Mouse (Mus musculus): ENCODE data around the gene Wfikkn1.
A peak's percentile ranks its signal among the peaks of the same experiment; 100 is the strongest.

Gene Wfikkn1

DNA sequence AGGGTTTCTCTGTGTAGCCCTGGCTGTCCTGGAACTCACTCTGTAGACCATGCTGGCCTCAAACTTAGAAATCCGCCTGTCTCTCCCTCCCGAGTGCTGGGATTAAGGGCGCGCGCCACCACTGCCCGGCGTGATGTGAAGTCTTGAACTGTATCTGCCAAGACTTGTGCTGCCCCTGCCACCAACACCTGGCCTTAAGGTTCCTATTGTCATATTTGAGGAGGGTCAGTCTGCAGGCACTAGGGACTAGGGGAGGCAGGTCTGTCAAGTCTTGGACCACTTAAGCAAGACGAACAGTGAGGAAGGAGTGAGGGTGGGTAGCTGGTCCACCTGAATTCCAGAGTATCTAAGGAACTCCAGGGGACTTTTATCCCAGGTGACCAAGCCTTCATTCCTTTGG, 11.2 kb downstream of the Wfikkn1 start:
- no peak for DNase-seq (ENCODE audit: extremely low spot score, low spot score)

DNA sequence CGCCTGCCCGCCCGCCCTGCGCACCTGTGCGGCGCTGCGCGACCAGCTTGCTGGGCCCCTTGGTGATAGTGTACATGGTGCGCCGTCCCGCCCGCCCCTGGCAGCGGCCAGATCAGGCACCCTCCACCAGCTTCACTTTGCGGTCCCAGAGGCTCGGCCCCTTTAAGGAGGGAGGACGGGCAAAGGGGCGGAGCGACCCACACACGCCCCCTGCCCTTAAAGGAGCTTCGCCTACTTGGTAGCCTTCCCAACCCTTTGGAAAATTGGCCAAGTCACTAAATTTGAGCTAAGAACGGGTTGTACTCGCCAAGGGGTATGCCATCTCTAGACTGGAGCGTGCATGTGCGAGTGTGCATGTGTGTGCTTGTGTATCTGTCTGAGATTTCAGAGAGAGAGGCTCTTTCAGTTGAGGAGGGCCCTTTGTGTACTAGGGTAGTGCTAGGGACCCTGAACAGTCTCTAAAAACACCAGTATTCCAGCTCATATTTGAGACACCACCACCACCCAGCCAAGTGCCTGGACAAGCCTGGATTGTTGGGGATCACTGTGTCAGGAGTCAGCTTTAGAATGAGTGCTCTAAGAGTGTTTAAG, 12.0 kb downstream of the Wfikkn1 start, which contains the start of gene Mcrip2:
Gene Mcrip2 (minus strand): TSS at position 164 of the 591 bp plus-strand sequence.
- DNase-seq (ENCODE audit: extremely low spot score, low spot score), result no peak

DNA sequence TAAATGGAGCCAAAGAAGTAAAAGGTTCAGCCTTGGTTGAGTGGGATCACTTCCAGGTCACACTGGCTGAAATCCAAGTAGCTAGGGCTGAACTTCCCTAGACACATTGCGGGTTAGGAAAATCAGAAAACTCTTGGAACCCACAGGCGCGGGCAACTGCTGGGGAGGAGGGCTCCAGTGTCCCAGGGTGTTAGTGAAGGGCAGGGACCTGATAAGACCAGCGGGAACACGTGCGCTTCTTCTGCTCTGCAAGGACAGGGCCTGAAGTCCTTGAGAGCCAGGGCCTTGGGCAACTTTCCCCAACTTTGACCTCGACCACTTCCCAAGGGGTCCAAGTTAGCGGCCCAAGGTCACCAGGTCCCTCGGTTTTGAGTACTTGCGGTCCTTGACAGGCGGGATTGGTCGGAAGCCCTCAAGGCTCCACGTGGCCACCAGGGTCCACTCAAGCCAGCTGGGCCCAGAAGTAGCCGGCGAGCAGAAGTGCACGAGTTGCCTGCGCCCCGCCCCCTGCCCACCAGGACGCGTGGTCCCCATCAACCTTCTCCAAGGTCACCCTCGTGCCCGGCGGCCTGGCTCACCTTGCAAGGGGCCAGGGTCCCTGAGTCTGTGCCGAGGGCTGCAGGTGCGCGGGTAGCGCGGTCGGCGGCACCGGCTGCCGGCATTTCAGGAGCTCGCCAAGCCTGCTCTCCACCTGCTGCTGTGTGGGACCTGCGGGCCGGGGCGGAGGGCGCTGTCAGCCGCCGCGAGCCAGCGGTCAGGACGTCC, 12.6 kb downstream of the Wfikkn1 start:
- DNase-seq (ENCODE audit: extremely low spot score, low spot score), result peak; percentile 82

DNA sequence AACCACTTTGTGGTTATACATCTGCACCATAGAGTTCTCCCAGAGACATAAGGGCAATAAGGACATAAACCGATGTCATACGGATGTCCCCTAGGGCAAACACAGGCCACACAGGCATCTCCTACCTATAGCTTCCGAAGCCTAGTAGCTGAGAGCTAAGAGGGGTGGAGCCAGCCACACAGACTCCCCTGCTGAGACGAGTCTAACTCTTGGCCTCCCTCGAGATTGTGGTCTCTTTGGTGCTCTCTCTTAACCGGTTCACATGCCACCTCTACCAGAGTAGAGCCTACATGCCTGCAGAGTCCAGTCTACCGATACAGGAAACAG, 13.2 kb downstream of the Wfikkn1 start:
- no peak for DNase-seq (ENCODE audit: extremely low spot score, low spot score)

DNA sequence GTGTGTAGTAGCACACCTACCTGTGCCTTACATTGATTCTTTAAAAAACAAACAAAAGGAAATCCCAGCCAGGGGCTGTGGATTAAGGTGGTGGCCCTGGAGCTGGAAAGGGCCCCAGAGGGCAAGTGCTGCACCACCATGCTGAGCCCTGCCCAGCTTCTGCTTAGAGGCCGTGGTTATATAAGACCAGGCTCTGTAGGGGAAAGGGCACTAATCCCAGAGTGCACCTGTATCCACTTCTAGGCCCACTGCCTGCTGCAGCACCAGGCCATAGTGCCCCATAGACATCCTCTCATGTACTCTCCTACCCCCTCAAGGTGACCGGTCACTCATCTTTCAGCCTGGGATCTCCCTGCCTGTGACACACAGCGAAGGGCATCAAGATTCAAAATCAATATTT, 14.5 kb downstream of the Wfikkn1 start:
- DNase-seq (ENCODE audit: extremely low spot score, low spot score), result no peak

DNA sequence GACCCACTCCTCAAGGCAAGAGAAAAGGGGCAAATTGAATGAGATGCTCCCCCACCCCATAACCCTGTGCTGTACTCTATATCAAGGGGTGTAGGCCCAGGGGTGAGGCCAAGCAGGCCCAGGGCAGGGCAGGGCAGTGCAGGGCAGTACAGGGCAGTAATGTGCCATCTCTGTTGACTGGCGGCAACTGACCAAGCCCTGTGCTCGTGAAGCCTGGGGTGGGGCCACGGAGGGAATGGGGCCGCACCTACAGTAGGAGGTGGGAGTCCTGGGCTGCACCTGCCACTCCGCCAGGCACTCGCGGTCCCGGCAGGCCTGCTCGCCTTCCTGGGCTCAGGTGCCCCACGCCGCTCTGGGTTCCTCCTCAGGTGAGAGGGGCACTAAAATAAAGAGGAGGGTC, 15.4 kb downstream of the Wfikkn1 start:
- no peak for DNase-seq (ENCODE audit: extremely low spot score, low spot score)

DNA sequence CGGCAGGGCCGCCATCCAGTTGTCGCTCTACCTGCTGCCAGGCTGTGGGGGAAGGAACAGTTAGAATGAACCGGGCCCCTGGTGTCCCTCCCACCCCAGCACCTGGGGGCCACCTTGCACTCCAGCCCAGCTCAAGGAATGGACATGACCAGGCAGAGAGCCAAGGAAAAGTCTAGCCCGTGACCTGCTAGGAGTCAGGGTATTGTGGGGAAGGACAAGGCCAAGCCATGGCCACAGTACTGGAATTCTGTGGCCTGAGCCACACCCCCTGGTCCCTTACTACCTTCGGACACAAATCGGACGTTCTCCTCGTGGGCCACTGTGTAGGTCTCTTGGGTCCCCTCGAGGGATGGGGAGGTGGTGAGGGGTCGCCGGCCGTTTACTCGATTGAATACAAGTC, 16.3 kb downstream of the Wfikkn1 start:
- DNase-seq (ENCODE audit: extremely low spot score, low spot score), result no peak

- DNase-seq (ENCODE audit: extremely low spot score, low spot score), result no peak
These were observed 17.0 kb downstream of the Wfikkn1 start for GRCm38 (mm10) chr17:25863681-25864080.

DNA sequence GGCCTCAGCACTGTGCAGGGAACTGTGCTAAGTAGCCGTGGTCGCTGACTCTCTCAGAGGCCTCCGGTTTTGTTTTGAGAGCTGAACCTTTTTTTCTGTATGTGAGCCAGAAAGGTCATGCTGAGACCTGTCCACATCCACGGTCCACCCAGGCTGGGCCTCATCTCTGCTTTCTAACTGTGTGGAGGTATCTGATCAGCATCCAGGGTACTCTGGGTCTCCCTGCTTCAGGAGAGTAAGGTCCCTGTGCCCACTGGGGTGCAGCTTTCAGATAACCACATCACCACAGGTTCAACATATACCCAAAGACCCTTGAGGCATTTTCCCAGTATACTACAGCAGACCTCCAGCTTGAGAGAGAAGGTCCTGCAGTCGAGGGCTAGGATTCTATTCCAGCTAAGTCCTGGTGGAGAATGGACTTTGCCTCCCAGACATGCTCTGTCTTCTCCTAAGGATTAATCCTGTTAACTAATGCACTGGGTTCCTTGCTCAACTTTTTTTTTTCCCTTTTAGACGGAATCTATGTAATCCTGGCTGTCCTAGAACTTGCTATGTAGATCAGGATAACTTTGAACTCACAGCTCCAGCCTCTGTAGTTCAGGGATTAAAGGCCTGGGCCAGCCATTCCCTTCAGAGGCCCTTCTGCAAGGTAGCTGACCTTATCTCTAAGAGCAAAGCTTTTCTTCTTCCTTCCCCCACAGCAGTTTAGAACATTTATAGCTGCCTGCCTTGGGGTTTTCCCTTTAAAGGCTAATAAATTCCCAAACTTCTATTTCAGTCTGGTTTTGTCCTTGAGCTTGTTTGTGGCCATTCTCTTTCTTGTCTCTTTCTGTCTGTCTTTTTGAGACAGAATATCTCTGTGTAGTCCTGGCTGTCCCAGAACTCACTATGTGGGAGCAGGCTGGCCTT, 18.7 kb downstream of the Wfikkn1 start:
- no peak for DNase-seq (ENCODE audit: extremely low spot score, low spot score)

- peak; percentile 91 for DNase-seq (ENCODE audit: extremely low spot score, low spot score)
These were observed 19.6 kb downstream of the Wfikkn1 start, which contains the start of gene Wdr90 for GRCm38 (mm10) chr17:25860832-25861703. Wdr90 (minus strand) TSS chr17:25861501.

DNA sequence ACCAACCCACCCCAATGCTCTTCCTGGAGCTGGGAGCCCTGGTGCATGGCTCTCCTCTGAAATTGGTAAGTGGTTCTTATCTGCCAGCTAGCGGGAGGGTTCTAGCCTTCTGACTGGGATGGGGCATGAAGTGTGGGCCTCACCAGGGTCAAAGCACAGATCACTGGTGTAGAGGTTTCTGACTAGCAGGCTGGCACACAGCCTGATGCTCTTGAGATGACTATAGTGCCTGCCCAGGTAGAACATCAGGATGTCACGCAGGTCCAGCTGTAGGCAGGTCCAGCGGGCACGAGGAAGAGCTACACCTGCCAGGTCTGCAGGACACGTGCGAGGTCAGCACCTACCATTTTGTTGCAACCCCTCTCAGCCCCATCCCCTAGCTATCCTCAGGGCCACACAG, 20.4 kb downstream of the Wfikkn1 start:
- no peak for DNase-seq (ENCODE audit: extremely low spot score, low spot score)

DNA sequence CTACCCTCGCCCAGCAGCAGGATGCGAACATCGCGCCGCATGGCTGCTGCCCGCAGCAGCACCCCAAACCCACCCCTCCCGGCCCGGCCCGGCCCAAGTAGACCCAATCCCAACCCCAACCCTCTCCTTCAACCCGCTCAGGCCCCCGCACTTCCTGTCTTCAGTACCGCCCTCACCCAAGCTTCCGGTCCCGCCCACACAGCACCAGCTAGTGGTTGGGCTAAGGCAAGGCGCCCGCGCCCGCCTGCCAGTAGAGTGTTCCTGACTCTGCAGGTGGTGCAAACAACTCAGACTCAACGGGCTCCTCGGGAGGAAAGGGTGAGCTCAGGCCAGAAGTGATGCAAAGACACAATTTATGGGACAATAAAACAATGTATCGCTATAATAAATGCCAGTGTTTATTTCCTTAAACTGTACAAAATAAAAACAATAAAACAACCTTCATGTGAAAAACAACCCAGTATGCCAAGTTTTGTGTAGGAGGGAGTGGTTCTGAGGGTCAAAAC, 36.2 kb downstream of the Wfikkn1 start, which contains the start of gene Rhot2:
Gene Rhot2 (minus strand): TSS at position 456 of the 506 bp plus-strand sequence.
- peak; percentile 94 for DNase-seq (ENCODE audit: extremely low spot score, low spot score)

GRCm38 (mm10) chr17:25843636-25844395, 36.8 kb downstream of the Wfikkn1 start:
- no peak for DNase-seq (ENCODE audit: extremely low spot score, low spot score)

GRCm38 (mm10) chr17:25843122-25843521, 37.5 kb downstream of the Wfikkn1 start:
- no peak for DNase-seq (ENCODE audit: extremely low spot score, low spot score)

GRCm38 (mm10) chr17:25842509-25842908, 38.1 kb downstream of the Wfikkn1 start:
- DNase-seq (ENCODE audit: extremely low spot score, low spot score), result no peak

DNA sequence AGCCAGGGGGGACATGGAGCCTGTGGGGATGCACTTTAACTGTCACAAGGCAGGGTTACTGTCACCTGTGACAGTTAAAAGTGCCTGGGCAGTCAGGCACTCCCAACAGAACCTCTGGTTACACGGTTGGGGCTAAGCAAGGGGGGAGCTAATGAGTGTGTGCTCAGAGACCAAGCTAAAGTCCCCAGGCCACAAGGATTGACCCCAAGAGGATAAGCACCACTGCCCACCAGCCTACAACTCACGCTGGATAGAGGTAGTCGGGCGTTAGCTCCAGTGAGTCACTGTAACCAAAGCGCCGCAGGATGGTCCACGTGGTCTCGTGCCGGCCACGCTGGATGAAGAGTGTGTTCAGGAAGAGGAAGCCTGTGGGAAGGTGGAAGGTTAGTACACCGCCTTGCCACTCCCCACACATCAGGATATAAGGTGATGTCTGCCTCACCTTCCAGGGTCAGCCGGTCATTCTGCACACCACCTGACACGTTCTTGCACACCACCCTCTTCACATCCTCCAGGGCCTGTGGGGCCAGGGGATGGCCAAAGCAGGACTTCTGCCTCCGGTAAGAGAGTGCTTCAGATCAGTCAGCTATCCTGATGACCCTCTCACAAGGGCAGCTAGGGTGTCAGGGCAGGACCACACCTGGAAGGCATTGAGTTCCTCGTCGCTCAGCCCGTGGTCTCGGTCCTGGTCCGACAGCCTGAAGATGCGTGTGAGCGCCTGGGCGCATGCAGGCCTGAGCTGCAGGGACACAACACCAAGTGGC, 39.4 kb downstream of the Wfikkn1 start, which contains the start of gene Gm20683:
Gene Gm20683 (minus strand): TSS at position 647 of the 764 bp plus-strand sequence.
- no peak for DNase-seq (ENCODE audit: extremely low spot score, low spot score)

GRCm38 (mm10) chr17:25840519-25840918, 40.1 kb downstream of the Wfikkn1 start:
- DNase-seq (ENCODE audit: extremely low spot score, low spot score), result no peak

- no peak for DNase-seq (ENCODE audit: extremely low spot score, low spot score)
These were observed 41.0 kb downstream of the Wfikkn1 start for GRCm38 (mm10) chr17:25839455-25840235.
